Mouse (Mus musculus): ENCODE results near the gene Mb.

Mb gene

GRCm38 (mm10) chr15:77050570-77050969 lies at the start of gene Mb:
TSS of gene Mb (minus strand) at chr15:77050670.
- no peak for DNase-seq

GRCm38 (mm10) chr15:77099756-77100155 lies 49.3 kb upstream of the Mb start:
- no peak for DNase-seq

GRCm38 (mm10) chr15:77097358-77097757 lies 46.9 kb upstream of the Mb start:
- DNase-seq: no peak

GRCm38 (mm10) chr15:77095216-77095615 lies 44.7 kb upstream of the Mb start:
- no peak for DNase-seq

- no peak for DNase-seq
Measured at GRCm38 (mm10) chr15:77094431-77094830, 44.0 kb upstream of the Mb start.

GRCm38 (mm10) chr15:77091394-77091793 lies 40.9 kb upstream of the Mb start:
- no peak for DNase-seq

GRCm38 (mm10) chr15:77090531-77090930 lies 40.1 kb upstream of the Mb start:
- DNase-seq: no peak

- no peak for DNase-seq
Measured at GRCm38 (mm10) chr15:77089249-77089648, 38.8 kb upstream of the Mb start.

- DNase-seq: no peak
Measured at GRCm38 (mm10) chr15:77086488-77086887, 36.0 kb upstream of the Mb start.

GRCm38 (mm10) chr15:77085818-77086217 lies 35.3 kb upstream of the Mb start:
- no peak for DNase-seq

- DNase-seq: no peak
Measured at GRCm38 (mm10) chr15:77081454-77081853, 31.0 kb upstream of the Mb start.

- DNase-seq: no peak
Measured at GRCm38 (mm10) chr15:77080684-77081254, 30.3 kb upstream of the Mb start.

- DNase-seq: peak; percentile 57 to 60
Measured at GRCm38 (mm10) chr15:77079890-77080361, 29.5 kb upstream of the Mb start.

GRCm38 (mm10) chr15:77079256-77079822 lies 28.9 kb upstream of the Mb start:
- DNase-seq: no peak

- DNase-seq: no peak
Measured at GRCm38 (mm10) chr15:77078786-77079185, 28.3 kb upstream of the Mb start.

GRCm38 (mm10) chr15:77077906-77078305 lies 27.4 kb upstream of the Mb start:
- DNase-seq: no peak

- DNase-seq: peak in 1 of 2 experiments; percentile 23
Measured at GRCm38 (mm10) chr15:77076523-77076922, 26.1 kb upstream of the Mb start.

GRCm38 (mm10) chr15:77072556-77073163 lies 22.2 kb upstream of the Mb start:
- no peak for DNase-seq

- no peak for DNase-seq
Measured at GRCm38 (mm10) chr15:77071501-77071900, 21.0 kb upstream of the Mb start.

- no peak for DNase-seq
Measured at GRCm38 (mm10) chr15:77070745-77071268, 20.3 kb upstream of the Mb start.

GRCm38 (mm10) chr15:77069019-77069418 lies 18.5 kb upstream of the Mb start:
- peak in 1 of 2 experiments; percentile 19 for DNase-seq

- no peak for DNase-seq
Measured at GRCm38 (mm10) chr15:77068439-77068861, 18.0 kb upstream of the Mb start.

- DNase-seq: no peak
Measured at GRCm38 (mm10) chr15:77066233-77066632, 15.8 kb upstream of the Mb start.

GRCm38 (mm10) chr15:77065259-77065852 lies 14.9 kb upstream of the Mb start:
- DNase-seq: peak in 1 of 2 experiments; percentile 21
